7 mouse cellular contexts compared by ENCODE assay signal in the genomic region with DNA sequence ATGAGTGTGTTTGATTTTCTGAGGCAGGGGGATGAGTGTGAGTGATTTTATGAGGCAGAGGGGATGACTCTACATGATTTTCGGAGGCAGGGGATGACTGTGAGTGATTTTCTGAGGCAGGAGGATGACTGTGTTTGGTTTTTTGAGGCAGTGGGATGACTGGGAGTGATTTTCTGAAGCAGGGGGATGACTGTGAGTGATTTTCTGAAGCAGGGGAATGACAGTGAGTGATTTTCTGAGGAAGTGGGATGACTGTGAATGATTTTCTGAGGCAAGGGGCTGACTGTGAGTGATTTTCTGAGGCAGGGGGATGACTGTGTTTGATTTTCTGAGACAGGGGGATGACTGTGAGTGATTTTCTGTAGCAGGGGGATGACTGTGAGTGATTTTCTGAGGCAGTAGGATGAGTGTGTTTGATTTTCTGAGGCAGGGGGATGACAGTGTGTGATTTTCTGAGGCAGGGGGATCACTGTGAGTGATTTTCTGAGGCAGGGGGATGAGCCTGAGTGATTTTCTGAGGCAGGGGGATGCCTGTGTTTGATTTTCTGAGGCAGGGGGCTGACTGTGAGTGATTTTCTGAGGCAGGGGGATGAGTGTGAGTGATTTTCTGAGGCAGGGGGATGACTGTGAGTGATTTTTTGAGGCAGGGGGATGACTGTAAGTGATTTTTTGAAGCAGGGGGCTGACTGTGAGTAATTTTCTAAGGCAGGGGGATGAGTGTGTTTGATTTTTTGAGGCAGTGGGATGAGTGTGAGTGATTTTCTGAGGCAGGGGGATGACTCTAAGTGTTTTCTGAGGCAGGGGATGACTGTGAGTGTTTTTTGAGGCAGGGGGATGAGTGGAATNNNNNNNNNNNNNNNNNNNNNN. TPM values are rescaled to one million over a fixed set of nuclear protein-coding genes. Genes with fewer than 3 reads are reported as not detected.
DNase-seq lines count a peak whose midpoint lies in the region; ATAC-seq and TF ChIP-seq lines count a peak whose summit lies in the region.

No protein-coding gene starts in this region.

- no peak overlapping the region for H3K27ac ChIP-seq in midbrain, embryonic 10.5 days (replicated peaks)
- H3K27ac ChIP-seq in midbrain, embryonic 15.5 days, result no peak overlapping the region
- H3K27ac ChIP-seq in liver, embryonic 11.5 days (ENCODE audit: low read depth, low read length), result no peak overlapping the region

- H3K4me3 ChIP-seq in midbrain, embryonic 10.5 days, result no peak overlapping the region
- H3K4me3 ChIP-seq in midbrain, embryonic 15.5 days, result no peak overlapping the region
- no peak overlapping the region for H3K4me3 ChIP-seq in liver, embryonic 11.5 days (ENCODE audit: low read depth, low read length)

- peak; percentile 83 for DNase-seq in midbrain, embryonic 10.5 days (ENCODE audit: low spot score)
- DNase-seq in brain, embryonic 14.5 days (ENCODE audit: low read depth), result peak; percentile 83
- peak; percentile 95 for DNase-seq in forelimb bud, embryonic 11.5 days (ENCODE audit: low read depth, low spot score)
- peak; percentile 88 for DNase-seq in liver, embryonic 11.5 days (ENCODE audit: low spot score)
- DNase-seq in skeletal muscle tissue, adult 2 months (ENCODE audit: low read depth, low spot score), result peak; percentile 84
- no peak for DNase-seq in ovary, postnatal 14 days (ENCODE audit: low spot score)

- no peak for TF ChIP-seq POLR2A in brain, embryonic 14.5 days (IDR thresholded peaks at IDR 0.05; ENCODE audit: borderline replicate concordance, extremely low read depth, insufficient read depth, insufficient read length, poor library complexity, severe bottlenecking)

- no peaks in the 10 kb centered on the region for H3K27me3 ChIP-seq in midbrain, embryonic 10.5 days (ENCODE audit: low read depth, poor library complexity, severe bottlenecking)
- no peaks in the 10 kb centered on the region for H3K27me3 ChIP-seq in midbrain, embryonic 15.5 days (replicated peaks)
- H3K27me3 ChIP-seq in liver, embryonic 11.5 days (replicated peaks; ENCODE audit: control insufficient read depth, insufficient read depth, low read length), result no peaks in the 10 kb centered on the region

- ATAC-seq in midbrain, embryonic 15.5 days (replicated peaks), result no peak; the same call in 1 of the 2 replicates
- peak; percentile 66 for ATAC-seq in liver, embryonic 11.5 days (replicated peaks; ENCODE audit: low FRiP score)

- no peaks in the 10 kb centered on the region for H3K36me3 ChIP-seq in midbrain, embryonic 10.5 days
- no peaks in the 10 kb centered on the region for H3K36me3 ChIP-seq in midbrain, embryonic 15.5 days (replicated peaks)
- H3K36me3 ChIP-seq in liver, embryonic 11.5 days (ENCODE audit: control insufficient read depth, insufficient read depth, low read length), result no peaks in the 10 kb centered on the region

- no peaks in the 10 kb centered on the region for H3K4me1 ChIP-seq in midbrain, embryonic 10.5 days
- H3K4me1 ChIP-seq in midbrain, embryonic 15.5 days, result no peaks in the 10 kb centered on the region
- H3K4me1 ChIP-seq in liver, embryonic 11.5 days (replicated peaks; ENCODE audit: control insufficient read depth, insufficient read depth, low read length), result no peaks in the 10 kb centered on the region

- no peak for TF ChIP-seq CTCF in brain, embryonic 14.5 days (IDR thresholded peaks at IDR 0.05; ENCODE audit: borderline replicate concordance, extremely low read depth, insufficient read depth, insufficient read length)

- WGBS in midbrain, embryonic 10.5 days, result 53% methylated on average over 1 of the region's 1 CpGs
- WGBS in midbrain, embryonic 15.5 days, result 42% methylated on average over 1 of the region's 1 CpGs
- WGBS in liver, embryonic 11.5 days, result 69% methylated on average over 1 of the region's 1 CpGs

- H3K9ac ChIP-seq in midbrain, embryonic 15.5 days, result no peak overlapping the region
- no peak overlapping the region for H3K9ac ChIP-seq in liver, embryonic 11.5 days (ENCODE audit: low read depth, low read length)

- H3K9me3 ChIP-seq in midbrain, embryonic 10.5 days (replicated peaks), result peaks cover 12% of the 10 kb centered on the region
- H3K9me3 ChIP-seq in midbrain, embryonic 15.5 days, result no peaks in the 10 kb centered on the region
- peaks cover 14% of the 10 kb centered on the region for H3K9me3 ChIP-seq in liver, embryonic 11.5 days (ENCODE audit: control insufficient read depth, low read length)

- H3K4me2 ChIP-seq in midbrain, embryonic 15.5 days, result no peak overlapping the region
- H3K4me2 ChIP-seq in liver, embryonic 11.5 days, result no peak overlapping the region

RNA-seq across cellular contexts. Expression of a gene that starts 55.1 kb away (rescaled TPM):
- 8.5 and 9.9 TPM in 2 replicates for polyA plus RNA-seq in midbrain, embryonic 10.5 days (2016; fragmentation: Nextera tagmentation; extraction: Ambion mirVana)
- polyA plus RNA-seq in midbrain, embryonic 15.5 days (2015; fragmentation: Nextera tagmentation; extraction: Ambion mirVana), result 13.8 TPM in 2 replicates
- polyA plus RNA-seq in brain, embryonic 14.5 days (2012; rRNA removed), result 11.0 and 12.2 TPM in 2 replicates
- polyA plus RNA-seq in liver, embryonic 11.5 days (2014; fragmentation: Nextera tagmentation; extraction: Ambion mirVana), result 4.4 and 5.7 TPM in 2 replicates
